Mouse (Mus musculus) skeletal muscle tissue, adult 2 months (tissue): Measurements from ENCODE around the gene Ogfod3.

Source experiments
- DNase-seq: peaks from one replicate; pipeline ENCODE4 v3.0.0-alpha.2; 2012; ENCODE audit warnings: low read depth, low spot score

The Ogfod3 gene

GRCm38 (mm10) chr11:121199851-121200250 lies 4.7 kb downstream of the Ogfod3 start:
- no peak for DNase-seq

GRCm38 (mm10) chr11:121198622-121199021 lies 5.9 kb downstream of the Ogfod3 start:
- no peak for DNase-seq

GRCm38 (mm10) chr11:121193415-121193814 lies 11.1 kb downstream of the Ogfod3 start:
- DNase-seq, result no peak

GRCm38 (mm10) chr11:121192742-121193141 lies 11.8 kb downstream of the Ogfod3 start:
- DNase-seq, result no peak

GRCm38 (mm10) chr11:121189681-121190080 lies 14.8 kb downstream of the Ogfod3 start:
- no peak for DNase-seq

- DNase-seq, result no peak
Measured at GRCm38 (mm10) chr11:121176285-121177270, 27.9 kb downstream of the Ogfod3 start.

- no peak for DNase-seq
Measured at GRCm38 (mm10) chr11:121174234-121174633, 30.3 kb downstream of the Ogfod3 start.

- peak; percentile 37 for DNase-seq
Measured at GRCm38 (mm10) chr11:121173203-121173602, 31.3 kb downstream of the Ogfod3 start.

- DNase-seq, result peak; percentile 49
Measured at GRCm38 (mm10) chr11:121163751-121164150, 40.8 kb downstream of the Ogfod3 start.

GRCm38 (mm10) chr11:121160636-121161346 lies 43.7 kb downstream of the Ogfod3 start:
- peak; percentile 92 for DNase-seq

- no peak for DNase-seq
Measured at GRCm38 (mm10) chr11:121159971-121160370, 44.5 kb downstream of the Ogfod3 start, which contains the start of gene Uts2r. Uts2r (plus strand) TSS chr11:121160271.

GRCm38 (mm10) chr11:121156411-121156891 lies 48.1 kb downstream of the Ogfod3 start:
- peak; percentile 72 for DNase-seq

- no peak for DNase-seq
Measured at GRCm38 (mm10) chr11:121154203-121154602, 50.3 kb downstream of the Ogfod3 start.

GRCm38 (mm10) chr11:121148193-121148592 lies 56.3 kb downstream of the Ogfod3 start:
- no peak for DNase-seq

- no peak for DNase-seq
Measured at GRCm38 (mm10) chr11:121145865-121146264, 58.6 kb downstream of the Ogfod3 start, which contains the start of gene Tex19.1. Tex19.1 (plus strand) TSS chr11:121146143.

- no peak for DNase-seq
Measured at GRCm38 (mm10) chr11:121143325-121144015, 61.0 kb downstream of the Ogfod3 start.

- no peak for DNase-seq
Measured at GRCm38 (mm10) chr11:121138732-121139131, 65.8 kb downstream of the Ogfod3 start.

GRCm38 (mm10) chr11:121137682-121138081 lies 66.8 kb downstream of the Ogfod3 start:
- no peak for DNase-seq

GRCm38 (mm10) chr11:121134600-121134999 lies 69.9 kb downstream of the Ogfod3 start:
- DNase-seq, result no peak

- peak; percentile 5 for DNase-seq
Measured at GRCm38 (mm10) chr11:121129616-121130015, 74.9 kb downstream of the Ogfod3 start.
